Mouse (Mus musculus) CD4-positive, CD25-positive, alpha-beta regulatory T cell, adult 4 months (primary cell): ENCODE data around the gene Lrrc59. TPM values are rescaled to one million over a fixed set of nuclear protein-coding genes. Genes with fewer than 3 reads are reported as not detected.

Experiments used
- ATAC-seq: one replicate; pipeline ENCODE4 v1.8.0; 2017
- polyA plus RNA-seq, 2 experiments: library from polyadenylated mRNA; unstranded; fragments of 100-300 nt; shearing (Covaris generic); gene quantifications; one replicate each; pipeline ENCODE4 v1.2.1; 2017

Lrrc59 gene
- 1 to 10 TPM; 7.9 to 8.2 TPM for polyA plus RNA-seq

DNA sequence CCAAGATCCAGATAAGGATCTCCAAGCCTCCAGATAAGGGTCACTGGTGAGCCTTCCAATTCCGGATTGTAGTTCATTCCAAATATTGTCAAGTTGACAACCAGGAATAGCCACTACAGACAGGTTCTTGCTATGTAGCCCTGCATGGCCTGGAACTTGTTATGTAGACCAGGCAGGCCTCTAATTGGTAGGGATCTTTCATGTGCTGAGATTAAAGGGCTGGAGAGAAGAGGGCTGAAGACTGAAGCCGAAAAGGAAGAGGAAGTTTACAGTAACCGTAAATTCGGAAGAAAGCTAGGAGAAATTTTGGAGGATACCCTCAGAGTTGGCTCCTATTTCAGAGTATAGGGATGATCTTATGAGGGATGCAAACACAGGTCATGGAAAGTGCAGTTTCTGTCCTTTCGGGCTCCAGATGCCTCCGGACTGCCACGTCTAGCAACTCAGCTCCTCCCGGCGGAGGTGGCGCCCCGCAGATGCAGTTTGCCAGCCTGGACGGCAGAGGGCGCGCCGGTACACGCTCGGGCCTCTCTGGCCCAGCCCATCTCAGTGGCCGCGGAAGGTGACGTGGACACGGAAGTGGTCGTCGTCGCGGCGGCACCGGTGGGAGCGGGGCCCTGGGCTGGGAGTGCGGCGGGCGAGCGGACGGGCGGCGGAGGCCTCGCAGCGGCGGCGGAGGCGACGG is at the start of gene Lrrc59:
Lrrc59 (plus strand) TSS at position 569 of the 685 bp plus-strand sequence.
- peak; percentile 93 for ATAC-seq

DNA sequence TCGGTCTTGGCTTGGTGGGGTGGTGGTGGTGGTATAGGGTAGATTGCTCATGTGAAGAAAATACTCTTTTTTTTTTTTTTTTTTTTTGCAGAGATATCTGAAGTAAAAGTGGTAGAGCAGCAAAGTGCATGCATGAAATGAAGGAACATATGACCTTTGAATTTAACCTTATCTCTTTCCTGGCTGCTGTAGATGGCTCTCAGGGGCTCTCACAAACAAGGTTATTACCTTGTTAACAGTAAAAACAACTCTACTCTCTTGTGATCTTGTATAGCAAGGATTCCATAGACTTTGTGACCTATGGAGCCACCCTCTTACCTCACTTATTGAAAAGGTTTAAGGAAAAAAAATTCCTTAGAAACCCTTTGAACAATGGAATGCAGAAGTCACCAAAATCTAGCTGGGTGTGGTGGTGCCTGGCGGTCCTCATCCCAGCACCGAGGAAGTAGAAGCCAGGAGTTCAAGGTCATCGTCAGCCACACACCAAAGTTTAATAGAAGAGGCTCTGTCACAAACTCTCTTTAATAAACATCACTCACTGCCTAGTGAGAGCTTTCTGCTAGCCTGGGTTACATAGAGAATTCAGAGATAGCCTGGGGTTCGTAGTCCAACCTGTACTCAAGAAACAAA is 49.3 kb upstream of the Lrrc59 start:
- no peak for ATAC-seq

DNA sequence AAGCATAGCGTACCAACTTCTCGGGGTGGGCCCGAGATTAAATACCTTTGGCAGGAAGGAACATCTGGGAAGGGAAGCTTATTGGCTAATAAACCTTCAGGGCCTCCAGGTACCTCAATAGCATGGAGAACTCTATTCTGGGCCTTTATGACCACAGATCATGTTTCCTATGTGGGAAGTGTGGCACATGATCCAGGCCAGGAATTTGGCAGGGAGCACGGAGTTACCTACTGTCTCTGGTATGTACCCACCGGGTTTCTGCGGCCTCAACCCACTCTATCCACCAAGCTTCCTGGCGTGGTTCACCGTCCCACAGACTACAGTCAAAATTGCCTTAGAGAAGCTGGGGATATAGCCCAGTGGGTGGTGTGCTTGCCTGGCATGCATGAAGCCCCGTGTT is 44.5 kb upstream of the Lrrc59 start:
- no peak for ATAC-seq

DNA sequence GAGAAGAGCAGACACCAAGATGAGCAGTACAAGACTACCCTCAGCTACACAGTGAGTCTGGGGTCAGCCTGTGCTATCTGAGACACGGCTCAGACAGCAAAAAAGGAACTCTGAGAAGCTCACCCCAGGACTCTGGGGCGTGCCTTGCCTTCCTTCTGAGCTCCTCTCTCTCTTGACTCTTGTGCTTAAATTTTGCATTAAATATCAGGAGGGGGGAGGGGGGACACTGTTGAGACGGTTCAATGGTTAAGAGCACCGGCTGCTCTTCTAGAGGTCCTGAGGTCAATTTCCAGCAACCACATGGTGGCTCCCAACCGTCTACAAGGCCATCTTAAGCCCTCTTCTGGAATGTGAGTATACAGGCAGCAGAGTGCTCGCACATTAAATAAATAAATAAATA is 42.1 kb upstream of the Lrrc59 start:
- ATAC-seq: no peak

DNA sequence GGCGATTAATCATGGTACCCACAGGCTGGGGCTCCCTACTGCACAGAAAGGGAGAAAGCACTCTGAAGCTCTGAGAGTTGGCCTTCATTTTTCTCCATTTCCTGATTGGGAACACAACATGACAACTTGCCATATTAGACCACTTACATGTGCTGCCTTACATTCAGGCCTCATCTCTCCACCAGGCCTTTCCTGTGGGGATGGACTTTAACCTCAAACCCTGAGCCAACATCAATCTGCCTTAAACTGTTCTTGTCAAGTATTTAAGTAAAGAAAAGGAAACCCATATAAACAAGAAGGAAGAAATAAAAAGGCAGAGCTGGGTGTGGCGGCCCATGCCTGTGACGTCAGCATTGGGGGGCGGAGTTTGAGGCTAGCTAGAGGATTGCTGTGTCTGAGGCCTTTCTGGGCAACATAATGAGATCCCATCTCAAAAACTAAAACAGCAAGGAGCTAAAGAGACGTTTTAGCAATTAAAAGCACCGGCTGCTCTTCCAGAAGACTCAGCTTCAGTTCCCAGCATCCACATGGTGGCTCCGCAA is 33.2 kb upstream of the Lrrc59 start:
- no peak for ATAC-seq

- ATAC-seq: no peak
These were observed 32.2 kb upstream of the Lrrc59 start for GRCm38 (mm10) chr11:94597319-94597718.

DNA sequence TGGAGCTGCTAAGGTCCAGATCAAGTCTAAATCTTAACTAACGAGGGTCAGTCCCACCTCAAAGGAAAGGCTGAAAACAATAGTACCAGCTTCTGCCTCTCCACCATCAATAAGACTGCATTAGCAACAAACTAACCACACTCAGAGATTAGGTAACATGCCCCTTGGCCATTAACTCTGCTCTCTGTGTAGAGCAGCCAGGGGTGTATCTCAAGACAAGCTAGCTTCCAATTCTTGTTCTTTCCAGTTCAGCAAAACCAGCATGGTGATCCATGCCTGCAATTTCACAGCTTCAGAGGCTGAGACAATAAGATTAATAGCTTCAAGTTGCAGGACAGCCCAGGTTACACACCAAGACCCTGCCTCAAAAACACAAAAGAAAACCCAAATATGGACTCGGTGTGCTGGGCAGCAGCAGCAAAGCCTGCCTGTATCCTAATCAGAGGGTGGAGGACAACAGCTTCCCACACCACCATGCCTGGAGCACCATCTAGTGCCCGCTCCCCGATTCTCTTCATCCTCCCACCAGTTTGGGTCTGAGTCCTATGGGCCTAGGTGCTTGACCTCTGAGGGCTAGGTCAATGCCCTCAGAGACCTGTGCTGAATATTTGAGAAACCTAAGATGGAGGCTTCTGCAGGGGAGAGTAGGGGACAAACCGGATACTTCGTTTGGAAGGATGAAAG is 31.0 kb upstream of the Lrrc59 start:
- ATAC-seq: no peak

DNA sequence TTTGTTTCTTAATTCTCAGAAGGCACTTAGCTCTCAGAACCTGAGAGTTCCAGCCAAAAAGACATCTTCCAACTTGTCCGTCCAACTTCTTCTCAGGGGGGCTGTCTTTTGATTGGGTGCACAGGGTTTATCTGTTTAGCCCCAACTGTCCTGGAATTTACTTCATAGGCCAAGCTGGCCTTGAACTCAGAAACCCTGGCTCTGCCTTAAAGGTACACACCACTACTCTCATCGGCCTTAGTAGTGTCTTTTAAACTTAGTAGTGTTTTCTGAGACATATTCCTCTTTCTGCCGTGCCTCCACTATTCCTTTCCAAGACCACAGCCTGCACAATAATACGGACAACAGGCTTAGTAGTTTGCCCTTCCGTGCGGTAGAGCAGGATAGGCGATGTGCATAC is 29.1 kb upstream of the Lrrc59 start:
- ATAC-seq: no peak

- peak; percentile 88 for ATAC-seq
These were observed 28.0 kb upstream of the Lrrc59 start, which contains the start of gene Acsf2 for GRCm38 (mm10) chr11:94601321-94602281. TSS of gene Acsf2 (minus strand) at chr11:94601871.

DNA sequence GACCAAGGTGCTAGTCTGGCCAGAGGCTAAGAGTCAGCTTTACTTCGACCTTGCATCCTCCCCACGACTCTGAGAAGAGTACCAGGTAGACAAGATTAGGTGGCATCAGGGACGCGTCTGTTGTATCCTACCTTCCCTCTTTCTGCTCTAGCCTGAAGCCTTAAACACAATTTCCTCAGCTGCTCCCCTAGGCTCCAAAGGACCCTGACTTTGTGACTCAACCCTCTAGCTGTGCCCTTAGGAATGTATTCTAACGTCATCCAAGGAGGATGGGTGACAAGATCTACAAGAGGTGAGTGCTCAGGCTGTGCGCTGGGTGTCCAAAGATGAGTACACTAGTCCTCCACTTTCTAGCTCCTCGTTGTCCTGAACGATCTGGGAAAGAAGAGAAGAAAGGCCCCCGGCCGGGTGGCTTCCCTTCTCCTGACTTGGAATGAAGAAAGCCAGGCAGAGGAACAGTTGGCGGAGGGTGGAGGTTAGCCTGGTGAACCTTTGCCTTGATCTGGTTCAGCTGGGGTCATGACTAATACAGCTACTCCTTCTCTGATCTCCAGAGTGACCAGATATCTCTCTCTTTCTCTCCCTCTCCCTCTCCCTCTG is 27.1 kb upstream of the Lrrc59 start:
- no peak for ATAC-seq

DNA sequence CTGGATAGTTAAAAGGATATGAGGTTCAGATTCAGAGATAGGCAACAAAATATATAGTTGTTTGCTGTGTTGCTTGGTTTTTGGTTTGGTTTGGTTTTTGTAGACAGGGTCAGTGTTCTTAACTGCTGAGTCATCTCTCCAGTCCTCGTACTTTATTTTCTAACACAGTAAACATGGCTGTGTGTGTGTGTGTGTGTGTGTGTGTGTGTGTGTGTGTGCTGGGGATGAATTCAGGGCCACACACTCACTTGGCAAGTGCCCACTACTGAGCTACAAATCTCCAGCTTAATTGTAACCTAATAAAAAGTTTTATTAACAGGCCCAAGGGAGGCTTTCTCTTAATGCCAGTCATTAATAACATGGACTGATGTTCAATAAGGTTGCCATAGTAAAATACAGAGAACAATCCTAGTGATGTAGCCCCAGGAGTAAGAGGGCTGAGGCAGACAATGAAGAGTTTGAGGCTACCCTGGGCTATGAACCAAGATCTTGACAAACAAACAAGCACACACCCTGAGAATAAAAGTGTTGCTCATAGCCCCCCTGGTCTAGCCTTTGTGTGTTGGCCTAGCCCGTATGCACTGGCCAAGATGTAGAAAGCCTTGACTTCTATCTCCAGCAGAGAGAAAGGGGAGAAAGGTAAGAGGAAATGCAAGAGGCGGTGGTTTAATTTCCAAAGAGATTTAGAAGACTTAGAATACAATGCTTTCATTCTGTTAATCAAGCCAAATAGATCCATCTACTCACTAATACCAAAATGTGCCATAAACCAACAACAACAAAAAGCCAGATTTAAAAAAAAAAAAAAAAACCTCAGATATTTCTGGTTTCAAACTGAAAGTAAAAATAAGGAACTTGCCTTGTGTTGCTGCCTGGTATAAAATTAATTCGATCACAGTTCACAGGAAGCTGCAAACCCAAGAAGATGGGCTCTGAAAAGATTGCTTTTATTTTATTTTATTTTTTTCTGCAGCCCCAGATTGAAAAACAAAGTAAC is 18.5 kb upstream of the Lrrc59 start:
- ATAC-seq: no peak

- no peak for ATAC-seq
These were observed 15.0 kb upstream of the Lrrc59 start for GRCm38 (mm10) chr11:94614603-94615002.

DNA sequence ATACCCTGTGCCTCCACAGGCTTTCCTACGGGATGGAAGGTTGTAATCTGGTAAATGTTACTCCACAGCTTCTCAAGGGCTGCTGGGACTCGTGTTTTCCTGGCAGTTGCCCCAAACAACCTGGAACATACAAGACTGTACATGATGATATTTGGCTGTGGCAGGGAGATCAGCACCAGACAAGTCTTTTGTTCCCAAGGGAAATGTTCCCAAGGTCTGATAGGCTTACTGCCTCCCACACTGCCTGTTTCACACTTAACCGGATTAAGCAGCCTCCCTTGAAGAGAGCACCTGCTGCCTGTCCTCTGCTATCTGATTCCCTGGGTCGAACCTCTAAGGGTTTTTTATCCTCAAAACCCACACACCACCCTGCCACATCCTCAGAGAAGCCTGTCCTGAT is 14.1 kb upstream of the Lrrc59 start:
- ATAC-seq: no peak

GRCm38 (mm10) chr11:94617646-94618045 is 11.9 kb upstream of the Lrrc59 start:
- ATAC-seq: no peak

- ATAC-seq: no peak
These were observed 8.7 kb upstream of the Lrrc59 start for GRCm38 (mm10) chr11:94620766-94621457.

DNA sequence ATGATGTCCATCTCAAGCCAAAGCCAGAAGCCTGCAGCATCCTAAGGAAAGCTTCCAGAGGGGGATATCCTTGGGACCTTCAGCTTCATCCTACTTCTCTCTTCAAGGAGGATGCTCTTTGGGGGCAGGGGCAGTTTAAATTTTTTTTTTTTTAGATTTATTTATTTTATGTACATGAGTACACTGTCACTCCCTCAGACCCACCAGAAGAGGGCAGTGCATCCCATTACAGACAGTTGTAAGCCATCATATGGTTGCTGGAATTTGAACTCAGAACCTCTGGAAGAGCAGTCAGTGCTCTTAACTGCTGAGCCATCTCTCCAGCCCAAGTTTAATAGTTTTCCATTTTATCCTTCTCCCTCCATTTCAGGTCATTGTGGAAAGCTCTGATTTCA is 8.1 kb upstream of the Lrrc59 start:
- ATAC-seq: no peak

DNA sequence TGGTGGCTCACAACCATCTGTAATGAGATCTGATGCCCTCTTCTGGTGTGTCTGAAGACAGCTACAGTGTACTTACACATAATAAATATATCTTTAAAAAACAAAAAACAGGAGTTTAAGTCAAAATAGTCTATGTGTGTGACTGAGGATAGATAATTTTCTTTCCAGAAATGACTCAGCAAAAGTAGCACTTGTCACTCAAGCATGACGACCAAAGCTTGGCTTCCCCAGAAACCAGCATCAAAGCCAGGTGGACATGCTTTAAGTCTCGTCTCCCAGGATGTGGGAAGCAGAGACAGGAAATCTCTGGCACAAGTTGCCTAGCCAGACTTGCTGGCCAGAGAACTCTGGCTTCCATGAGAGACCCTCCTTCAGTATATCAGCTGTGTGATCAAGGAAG is 7.4 kb upstream of the Lrrc59 start:
- no peak for ATAC-seq

GRCm38 (mm10) chr11:94629884-94630198 is 274 bp downstream of the Lrrc59 start:
- no peak for ATAC-seq

GRCm38 (mm10) chr11:94630199-94631011 is 838 bp downstream of the Lrrc59 start:
- ATAC-seq: no peak
